Mouse (Mus musculus): Measurements from ENCODE around the gene 1810055G02Rik. TPM values are rescaled to one million over a fixed set of nuclear protein-coding genes. Genes with fewer than 3 reads are reported as not detected.

1810055G02Rik gene
- total and polyA plus RNA-seq, 3 experiments: 7.3 to 22.4 (median 12.5) TPM

DNA sequence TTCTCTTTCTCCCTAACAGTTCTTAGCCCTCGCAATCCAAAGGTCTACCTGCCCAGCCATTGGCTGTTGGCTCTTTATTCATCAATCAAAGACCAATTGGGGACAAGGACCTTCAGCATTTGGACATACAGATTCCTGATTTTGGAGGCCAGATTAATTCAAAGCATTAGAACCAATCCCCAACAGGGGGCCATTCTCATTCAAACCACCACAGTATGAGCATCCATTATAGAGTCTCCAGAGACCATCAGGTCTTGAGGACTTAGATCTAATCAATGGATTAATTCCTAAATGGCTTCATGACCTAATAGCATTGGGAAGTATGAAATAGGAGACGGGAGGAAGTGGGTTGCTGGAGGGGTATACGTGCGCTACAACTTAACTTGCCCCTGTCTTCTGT is 5.6 kb upstream of the 1810055G02Rik start:
- no peak for ATAC-seq (ENCODE audit: extremely low read depth, insufficient number of reproducible peaks, low FRiP score, poor library complexity, severe bottlenecking)

DNA sequence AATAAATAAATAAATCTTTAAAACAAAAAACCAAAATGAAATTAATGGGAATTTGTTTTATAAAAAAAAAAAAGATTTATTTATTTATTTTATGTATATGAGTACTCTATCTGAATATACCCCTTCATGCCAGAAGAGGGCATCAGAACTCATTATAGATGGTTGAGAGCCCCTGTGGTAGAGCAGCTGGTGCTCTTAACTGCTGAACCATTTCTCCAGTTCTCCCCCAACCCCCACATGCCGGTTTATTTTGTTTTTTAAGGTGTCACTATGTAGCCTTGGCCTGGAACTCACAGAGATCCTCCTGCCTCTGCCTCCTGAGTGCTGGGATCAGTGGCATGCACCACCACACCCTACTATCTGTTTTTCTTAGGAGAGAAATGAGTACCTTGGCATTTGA is 1.8 kb upstream of the 1810055G02Rik start:
- Histone ChIP-seq H3K4me1 (ENCODE audit: insufficient read depth, low read depth, low read length) (peaks cover 34% of the 10 kb centered on the region), H3K36me3 (replicated peaks) (peaks cover 13% of the 10 kb centered on the region), H3K27me3 (ENCODE audit: insufficient read depth, low read length) (no peaks in the 10 kb centered on the region), H3K9me3 (replicated peaks) (no peaks in the 10 kb centered on the region), H3K4me3 (ENCODE audit: low read depth, low read length) (no peak overlapping the region)
- DNase-seq (ENCODE audit: low spot score) (no peak), ATAC-seq (ENCODE audit: extremely low read depth, insufficient number of reproducible peaks, low FRiP score, poor library complexity, severe bottlenecking) (no peak)
- TF ChIP-seq GATA1 (IDR thresholded peaks at IDR 0.05; ENCODE audit: borderline replicate concordance, low read length): no peak
- no peak for TF ChIP-seq GATA2 (IDR thresholded peaks at IDR 0.05; ENCODE audit: borderline replicate concordance, low read depth, low read length)
- TF ChIP-seq TAL1 (conservative IDR thresholded peaks at IDR 0.05; ENCODE audit: low read depth, low read length): no peak
- TF ChIP-seq CTCF (IDR thresholded peaks at IDR 0.05; ENCODE audit: low read depth, low read length): no peak
- TF ChIP-seq POLR2AphosphoS5 (IDR thresholded peaks at IDR 0.05; ENCODE audit: insufficient replicate concordance, low read depth, low read length): no peak

More for the DNA sequence above, 5.6 kb upstream of the 1810055G02Rik start:
- TF ChIP-seq GATA1 (IDR thresholded peaks at IDR 0.05; ENCODE audit: borderline replicate concordance, low read length) (no peak), TAL1 (conservative IDR thresholded peaks at IDR 0.05; ENCODE audit: low read depth, low read length) (no peak), CTCF (IDR thresholded peaks at IDR 0.05; ENCODE audit: low read depth, low read length) (no peak)
- H3K27me3 ChIP-seq (ENCODE audit: insufficient read depth, low read length): peaks cover 8% of the 10 kb centered on the region
- no peak for DNase-seq (ENCODE audit: low spot score)
- H3K36me3 ChIP-seq (replicated peaks): no peaks in the 10 kb centered on the region
- H3K9me3 ChIP-seq (replicated peaks): no peaks in the 10 kb centered on the region
- H3K4me3 ChIP-seq (ENCODE audit: low read depth, low read length): no peak overlapping the region
- H3K4me1 ChIP-seq (ENCODE audit: insufficient read depth, low read depth, low read length): peaks cover 12% of the 10 kb centered on the region

DNA sequence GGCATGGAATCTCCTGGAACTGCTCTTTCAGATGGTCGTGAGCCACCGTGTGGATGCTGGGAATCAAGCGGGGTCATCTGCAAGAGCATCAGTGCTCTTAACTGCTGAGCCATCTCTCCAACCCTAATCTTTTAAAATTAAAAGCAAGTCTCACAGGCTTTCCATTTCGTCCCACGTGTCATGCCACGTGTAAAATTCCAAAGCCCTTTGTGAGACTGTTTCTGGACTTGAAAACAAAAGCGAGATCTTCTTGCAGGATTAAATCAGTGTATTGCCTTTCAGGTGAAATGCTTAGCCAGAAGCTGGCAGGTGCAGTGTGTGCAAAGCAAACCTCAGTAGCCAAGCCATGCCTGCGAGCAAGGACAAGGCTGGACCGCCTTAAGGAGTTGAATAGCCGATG is 540 bp upstream of the 1810055G02Rik start:
- ATAC-seq (ENCODE audit: extremely low read depth, insufficient number of reproducible peaks, low FRiP score, poor library complexity, severe bottlenecking) (no peak), DNase-seq (ENCODE audit: low spot score) (no peak)
- Histone ChIP-seq H3K36me3 (replicated peaks) (peaks cover 20% of the 10 kb centered on the region), H3K4me3 (ENCODE audit: low read depth, low read length) (peak overlapping the region; percentile 95), H3K27me3 (ENCODE audit: insufficient read depth, low read length) (no peaks in the 10 kb centered on the region), H3K9me3 (replicated peaks) (no peaks in the 10 kb centered on the region), H3K4me1 (ENCODE audit: insufficient read depth, low read depth, low read length) (peaks cover 34% of the 10 kb centered on the region)
- TF ChIP-seq GATA1 (IDR thresholded peaks at IDR 0.05; ENCODE audit: borderline replicate concordance, low read length) (no peak), POLR2AphosphoS5 (IDR thresholded peaks at IDR 0.05; ENCODE audit: insufficient replicate concordance, low read depth, low read length) (no peak), GATA2 (IDR thresholded peaks at IDR 0.05; ENCODE audit: borderline replicate concordance, low read depth, low read length) (no peak), TAL1 (conservative IDR thresholded peaks at IDR 0.05; ENCODE audit: low read depth, low read length) (no peak), CTCF (IDR thresholded peaks at IDR 0.05; ENCODE audit: low read depth, low read length) (no peak)

DNA sequence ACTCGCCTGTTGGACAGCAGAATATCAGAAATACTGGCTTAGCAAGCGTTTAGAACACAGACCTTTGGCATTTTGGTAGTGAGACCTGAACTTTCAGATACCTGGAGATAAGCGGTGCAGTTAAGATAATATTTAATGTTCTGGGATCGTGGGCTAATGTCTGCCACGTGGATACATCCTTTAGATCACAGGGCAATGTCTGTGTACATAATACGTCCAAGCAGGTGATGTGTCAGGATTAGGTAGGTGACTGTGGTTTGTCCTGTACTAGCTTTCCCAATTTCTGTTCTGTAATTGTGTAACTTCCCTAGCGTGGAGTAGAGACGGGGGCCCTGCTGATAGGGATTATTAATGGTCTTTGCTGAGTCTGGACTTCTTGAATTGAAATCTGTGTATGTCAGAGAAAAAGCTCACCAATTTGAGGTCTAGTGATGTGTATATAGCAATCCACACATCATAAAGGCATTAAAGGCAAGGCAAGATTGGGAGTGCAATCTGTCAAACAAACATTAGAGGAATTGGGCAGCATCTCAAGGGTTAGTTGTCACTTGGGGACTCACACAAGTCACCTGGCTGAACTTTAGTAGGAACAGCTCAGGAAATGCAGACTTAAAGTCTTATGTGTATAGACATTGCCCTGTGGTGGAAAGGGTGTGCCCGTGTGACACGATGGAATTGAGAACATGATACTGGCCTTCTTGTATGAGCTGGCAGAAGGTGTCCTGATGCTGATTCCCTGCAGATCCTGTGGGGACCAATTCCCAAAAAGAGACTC is 1.1 kb downstream of the 1810055G02Rik start:
- no peak for TF ChIP-seq GATA2 (IDR thresholded peaks at IDR 0.05; ENCODE audit: borderline replicate concordance, low read depth, low read length)
- no peak for TF ChIP-seq TAL1 (conservative IDR thresholded peaks at IDR 0.05; ENCODE audit: low read depth, low read length)
- no peak for TF ChIP-seq POLR2AphosphoS5 (IDR thresholded peaks at IDR 0.05; ENCODE audit: insufficient replicate concordance, low read depth, low read length)
- no peak for TF ChIP-seq GATA1 (IDR thresholded peaks at IDR 0.05; ENCODE audit: borderline replicate concordance, low read length)
- ATAC-seq (ENCODE audit: extremely low read depth, insufficient number of reproducible peaks, low FRiP score, poor library complexity, severe bottlenecking) (no peak), DNase-seq (ENCODE audit: low spot score) (no peak)

GRCm38 (mm10) chr19:3710436-3710835 is 2.3 kb downstream of the 1810055G02Rik start:
- DNase-seq (ENCODE audit: low spot score) (no peak), ATAC-seq (ENCODE audit: extremely low read depth, insufficient number of reproducible peaks, low FRiP score, poor library complexity, severe bottlenecking) (no peak)
- Histone ChIP-seq H3K9me3 (replicated peaks) (no peaks in the 10 kb centered on the region), H3K4me3 (ENCODE audit: low read depth, low read length) (no peak overlapping the region), H3K36me3 (replicated peaks) (peaks cover 49% of the 10 kb centered on the region), H3K4me1 (ENCODE audit: insufficient read depth, low read depth, low read length) (peaks cover 47% of the 10 kb centered on the region), H3K27me3 (ENCODE audit: insufficient read depth, low read length) (no peaks in the 10 kb centered on the region)
- TF ChIP-seq GATA2 (IDR thresholded peaks at IDR 0.05; ENCODE audit: borderline replicate concordance, low read depth, low read length): no peak
- no peak for TF ChIP-seq GATA1 (IDR thresholded peaks at IDR 0.05; ENCODE audit: borderline replicate concordance, low read length)
- TF ChIP-seq POLR2AphosphoS5 (IDR thresholded peaks at IDR 0.05; ENCODE audit: insufficient replicate concordance, low read depth, low read length): no peak
- TF ChIP-seq TAL1 (conservative IDR thresholded peaks at IDR 0.05; ENCODE audit: low read depth, low read length): no peak
- no peak for TF ChIP-seq CTCF (IDR thresholded peaks at IDR 0.05; ENCODE audit: low read depth, low read length)

More for the DNA sequence above, 1.1 kb downstream of the 1810055G02Rik start:
- no peaks in the 10 kb centered on the region for H3K9me3 ChIP-seq (replicated peaks)
- peak overlapping the region; percentile 95 for H3K4me3 ChIP-seq (ENCODE audit: low read depth, low read length)
- H3K4me1 ChIP-seq (ENCODE audit: insufficient read depth, low read depth, low read length): peaks cover 47% of the 10 kb centered on the region
- H3K36me3 ChIP-seq (replicated peaks): peaks cover 37% of the 10 kb centered on the region
- H3K27me3 ChIP-seq (ENCODE audit: insufficient read depth, low read length): no peaks in the 10 kb centered on the region

DNA sequence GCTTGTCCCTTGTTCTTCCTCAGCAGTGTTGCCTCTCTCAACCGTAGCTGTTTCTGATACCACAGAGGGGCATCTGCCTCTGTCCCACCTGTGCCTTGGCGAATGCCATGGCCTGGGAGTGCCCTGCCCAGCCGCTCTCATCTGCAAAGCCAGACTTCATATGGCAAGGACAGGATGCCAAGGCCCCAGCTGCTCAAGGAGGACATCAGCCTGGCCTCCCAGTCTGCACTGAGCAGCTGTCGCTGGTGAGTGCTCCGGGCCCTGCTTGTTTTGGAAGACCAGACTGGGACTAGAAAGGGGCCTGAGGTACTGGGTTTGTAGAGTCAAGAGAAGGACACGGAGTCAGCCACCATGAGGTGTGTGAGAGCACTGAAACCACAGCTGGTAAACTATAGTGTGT is 6.3 kb downstream of the 1810055G02Rik start:
- Histone ChIP-seq H3K4me1 (ENCODE audit: insufficient read depth, low read depth, low read length) (peaks cover 24% of the 10 kb centered on the region), H3K27me3 (ENCODE audit: insufficient read depth, low read length) (no peaks in the 10 kb centered on the region), H3K4me3 (ENCODE audit: low read depth, low read length) (no peak overlapping the region), H3K9me3 (replicated peaks) (no peaks in the 10 kb centered on the region), H3K36me3 (replicated peaks) (peaks cover 88% of the 10 kb centered on the region)
- ATAC-seq (ENCODE audit: extremely low read depth, insufficient number of reproducible peaks, low FRiP score, poor library complexity, severe bottlenecking): no peak
- TF ChIP-seq CTCF (IDR thresholded peaks at IDR 0.05; ENCODE audit: low read depth, low read length): no peak
- DNase-seq (ENCODE audit: low spot score): no peak

Measured in G1E (cell line).